Mouse (Mus musculus): ENCODE measurements at regions not wholly inside any gene's neighbourhood (a gene's known extent, or its start where the extent isn't known, plus 50 kb on each side); places are given as distances from the start of the nearest gene placed in this dataset.

GRCm38 (mm10) chr1:184326191-184326590 lies 292.1 kb upstream of the 1700056E22Rik start:
- no peak for ATAC-seq (replicated peaks; ENCODE audit: poor library complexity, severe bottlenecking)

GRCm38 (mm10) chr1:184324234-184324633 lies 290.1 kb upstream of the 1700056E22Rik start:
- ATAC-seq (replicated peaks; ENCODE audit: poor library complexity, severe bottlenecking), result peak; percentile 84

GRCm38 (mm10) chr1:184320521-184321177 lies 286.5 kb upstream of the 1700056E22Rik start:
- peak; percentile 57 for ATAC-seq (replicated peaks; ENCODE audit: poor library complexity, severe bottlenecking)

- ATAC-seq (replicated peaks; ENCODE audit: poor library complexity, severe bottlenecking), result peak; percentile 97
Observed at GRCm38 (mm10) chr1:184310185-184310815, 276.2 kb upstream of the 1700056E22Rik start.

GRCm38 (mm10) chr1:184304813-184305212 lies 270.7 kb upstream of the 1700056E22Rik start:
- ATAC-seq (replicated peaks; ENCODE audit: poor library complexity, severe bottlenecking), result no peak

- no peak for ATAC-seq (replicated peaks; ENCODE audit: poor library complexity, severe bottlenecking)
Observed at GRCm38 (mm10) chr1:184304204-184304603, 270.1 kb upstream of the 1700056E22Rik start.

- no peak for ATAC-seq (replicated peaks; ENCODE audit: poor library complexity, severe bottlenecking)
Observed at GRCm38 (mm10) chr1:184298701-184299100, 264.6 kb upstream of the 1700056E22Rik start.

GRCm38 (mm10) chr1:184297001-184297740 lies 263.1 kb upstream of the 1700056E22Rik start:
- no peak for ATAC-seq (replicated peaks; ENCODE audit: poor library complexity, severe bottlenecking)

GRCm38 (mm10) chr1:184291129-184291528 lies 257.0 kb upstream of the 1700056E22Rik start:
- ATAC-seq (replicated peaks; ENCODE audit: poor library complexity, severe bottlenecking), result no peak

GRCm38 (mm10) chr1:184289733-184290416 lies 255.8 kb upstream of the 1700056E22Rik start:
- ATAC-seq (replicated peaks; ENCODE audit: poor library complexity, severe bottlenecking), result no peak

- ATAC-seq (replicated peaks; ENCODE audit: poor library complexity, severe bottlenecking), result no peak
Observed at GRCm38 (mm10) chr1:184281768-184282167, 247.7 kb upstream of the 1700056E22Rik start.

GRCm38 (mm10) chr1:184279263-184279662 lies 245.2 kb upstream of the 1700056E22Rik start:
- no peak for ATAC-seq (replicated peaks; ENCODE audit: poor library complexity, severe bottlenecking)

GRCm38 (mm10) chr1:184277001-184277400 lies 242.9 kb upstream of the 1700056E22Rik start:
- peak; percentile 67 for ATAC-seq (replicated peaks; ENCODE audit: poor library complexity, severe bottlenecking)

GRCm38 (mm10) chr1:184275877-184276276 lies 241.8 kb upstream of the 1700056E22Rik start:
- peak; percentile 21 for ATAC-seq (replicated peaks; ENCODE audit: poor library complexity, severe bottlenecking)

GRCm38 (mm10) chr1:184275396-184275795 lies 241.3 kb upstream of the 1700056E22Rik start:
- ATAC-seq (replicated peaks; ENCODE audit: poor library complexity, severe bottlenecking), result no peak

- ATAC-seq (replicated peaks; ENCODE audit: poor library complexity, severe bottlenecking), result peak; percentile 85
Observed at GRCm38 (mm10) chr1:184274704-184275103, 240.6 kb upstream of the 1700056E22Rik start.

- no peak for ATAC-seq (replicated peaks; ENCODE audit: poor library complexity, severe bottlenecking)
Observed at GRCm38 (mm10) chr1:184273722-184274121, 239.6 kb upstream of the 1700056E22Rik start.

GRCm38 (mm10) chr1:184271254-184271653 lies 237.2 kb upstream of the 1700056E22Rik start:
- ATAC-seq (replicated peaks; ENCODE audit: poor library complexity, severe bottlenecking), result no peak

- ATAC-seq (replicated peaks; ENCODE audit: poor library complexity, severe bottlenecking), result peak; percentile 89
Observed at GRCm38 (mm10) chr1:184266051-184266450, 231.9 kb upstream of the 1700056E22Rik start.

GRCm38 (mm10) chr1:184262975-184263374 lies 228.9 kb upstream of the 1700056E22Rik start:
- ATAC-seq (replicated peaks; ENCODE audit: poor library complexity, severe bottlenecking), result peak; percentile 60; the same call in 1 of the 2 replicates

- ATAC-seq (replicated peaks; ENCODE audit: poor library complexity, severe bottlenecking), result no peak
Observed at GRCm38 (mm10) chr1:184261385-184261727, 227.3 kb upstream of the 1700056E22Rik start.

Measured in granulocyte monocyte progenitor cell, adult 5-6 weeks (primary cell).